In the genomic region with DNA sequence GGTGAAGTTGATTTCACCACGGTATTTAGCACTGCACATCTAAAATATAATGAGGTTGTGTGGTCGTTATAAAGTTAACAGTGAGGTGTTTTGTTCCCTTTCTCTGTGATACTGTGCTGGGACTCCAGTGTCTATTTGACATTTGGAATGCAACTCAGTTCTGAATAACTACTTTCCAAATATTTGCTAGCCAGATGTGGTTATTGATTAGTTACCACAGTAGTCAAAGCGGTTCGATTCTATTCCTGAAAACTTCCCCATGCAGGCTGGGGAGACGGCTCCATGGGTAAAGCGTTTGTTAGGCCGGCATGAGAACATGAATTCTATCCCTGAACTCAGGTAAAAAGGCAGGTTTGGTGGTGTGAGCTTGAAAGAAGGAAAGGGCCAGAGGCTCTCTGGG, we compare ENCODE assay signal across 21 mouse cellular contexts. TPM values are rescaled to one million over a fixed set of nuclear protein-coding genes. Genes with fewer than 3 reads are reported as not detected.
A peak's percentile ranks its signal among the peaks of the same experiment; 100 is the strongest.
DNase-seq lines count a peak whose midpoint lies in the region; ATAC-seq and TF ChIP-seq lines count a peak whose summit lies in the region.
"Had no signal": no experiment of that assay in that cellular context is flagged by ENCODE, and none has a peak within 500 bp of the region (broad histone marks: within the 10 kb centered on the region; RNA-seq: fewer than 3 reads in every experiment).

No protein-coding gene starts in this region.

- no peaks in the 10 kb centered on the region for H3K79me2 ChIP-seq in liver, adult 2 months (ENCODE audit: control insufficient read depth, insufficient read depth, low read length)

- no peak overlapping the region for H3K4me2 ChIP-seq in liver, embryonic 16.5 days (ENCODE audit: low read depth, low read length)
- H3K4me2 ChIP-seq in liver, embryonic 12.5 days = no peak overlapping the region
- H3K4me2 ChIP-seq in liver, postnatal 0 days (ENCODE audit: low read depth, low read length) = peak overlapping the region; percentile 30; the same call in 1 of the 2 replicates
- H3K4me2 ChIP-seq: embryonic facial prominence, embryonic 12.5 days; forebrain, embryonic 13.5 days; forebrain, embryonic 15.5 days had no signal

- no peaks in the 10 kb centered on the region for H3K27me3 ChIP-seq in liver, adult 2 months (ENCODE audit: control insufficient read depth, insufficient read depth, low read length)
- no peaks in the 10 kb centered on the region for H3K27me3 ChIP-seq in liver, embryonic 16.5 days (ENCODE audit: control insufficient read depth, insufficient read depth, low read depth, low read length)
- H3K27me3 ChIP-seq in liver, embryonic 12.5 days (replicated peaks) = no peaks in the 10 kb centered on the region
- H3K27me3 ChIP-seq in liver, postnatal 0 days (ENCODE audit: insufficient read depth, low read length) = no peaks in the 10 kb centered on the region
- H3K27me3 ChIP-seq: CH12.LX; embryonic facial prominence, embryonic 12.5 days; forebrain, embryonic 13.5 days; forebrain, embryonic 15.5 days; Patski had no signal

- TF ChIP-seq POLR2A in liver, adult 2 months (IDR thresholded peaks at IDR 0.05; ENCODE audit: extremely low read depth, insufficient read depth, low read length) = no peak

- whole genome bisulfite sequencing in liver, adult 2 months = 19% methylated on average over 7 of the region's 7 CpGs
- 62% methylated on average over 7 of the region's 7 CpGs for WGBS in liver, embryonic 16.5 days (ENCODE audit: insufficient replicate concordance)
- WGBS in liver, embryonic 12.5 days (ENCODE audit: insufficient replicate concordance) = 77% methylated on average over 7 of the region's 7 CpGs
- WGBS in liver, postnatal 0 days (ENCODE audit: insufficient replicate concordance) = 61% methylated on average over 7 of the region's 7 CpGs

- H3K27ac ChIP-seq in liver, adult 2 months (replicated peaks; ENCODE audit: insufficient read depth, low read depth, low read length) = no peak overlapping the region
- no peak overlapping the region for H3K27ac ChIP-seq in liver, embryonic 16.5 days (ENCODE audit: low read length)
- no peak overlapping the region for H3K27ac ChIP-seq in liver, embryonic 12.5 days
- no peak overlapping the region for H3K27ac ChIP-seq in liver, postnatal 0 days (ENCODE audit: low read depth)
- H3K27ac ChIP-seq: embryonic facial prominence, embryonic 10.5 days; embryonic facial prominence, embryonic 12.5 days; forebrain, embryonic 13.5 days; forebrain, embryonic 15.5 days had no signal

- no peaks in the 10 kb centered on the region for H3K36me3 ChIP-seq in liver, adult 2 months (ENCODE audit: control insufficient read depth, insufficient read depth, low read length)
- H3K36me3 ChIP-seq in liver, embryonic 16.5 days (ENCODE audit: control insufficient read depth, insufficient read depth) = no peaks in the 10 kb centered on the region
- H3K36me3 ChIP-seq in liver, embryonic 12.5 days = no peaks in the 10 kb centered on the region
- no peaks in the 10 kb centered on the region for H3K36me3 ChIP-seq in liver, postnatal 0 days (replicated peaks; ENCODE audit: insufficient read depth, low read length)
- H3K36me3 ChIP-seq: embryonic facial prominence, embryonic 10.5 days; embryonic facial prominence, embryonic 12.5 days; forebrain, embryonic 15.5 days; G1E had no signal

- H3K9me3 ChIP-seq in liver, embryonic 16.5 days (replicated peaks; ENCODE audit: control insufficient read depth, low read length) = no peaks in the 10 kb centered on the region
- no peaks in the 10 kb centered on the region for H3K9me3 ChIP-seq in liver, embryonic 12.5 days (replicated peaks)
- no peaks in the 10 kb centered on the region for H3K9me3 ChIP-seq in liver, postnatal 0 days (ENCODE audit: low read length)
- H3K9me3 ChIP-seq: embryonic facial prominence, embryonic 10.5 days; embryonic facial prominence, embryonic 12.5 days; forebrain, embryonic 13.5 days; forebrain, embryonic 15.5 days; G1E had no signal

- peak; percentile 33; the same call in 1 of the 2 replicates for ATAC-seq in liver, embryonic 16.5 days (ENCODE audit: low read depth)
- no peak for ATAC-seq in liver, embryonic 12.5 days
- ATAC-seq in liver, postnatal 0 days = peak; percentile 62
- ATAC-seq: activated CD4-positive, CD25-positive, alpha-beta regulatory T cell, adult 4 months; CD4-positive, CD25-positive, alpha-beta regulatory T cell, adult 4 months; forebrain, embryonic 13.5 days; forebrain, embryonic 15.5 days; Patski had no signal

- peak; percentile 84 for DNase-seq in liver, adult 2 months (ENCODE audit: extremely low read depth, low read depth, low spot score)
- DNase-seq in liver = no peak
- DNase-seq in liver, postnatal 0 days = no peak
- DNase-seq: adrenal gland, adult 8-10 months; B cell, adult 2 months; cerebellum, adult 11-12 months; cerebellum, adult 2 months; cerebellum, adult 9-10 months; cerebellum, postnatal 10 days; cerebellum, postnatal 25 days had no signal

- H3K4me1 ChIP-seq in liver, adult 2 months (ENCODE audit: control insufficient read depth, insufficient read depth, low read length) = peaks cover 11% of the 10 kb centered on the region
- no peaks in the 10 kb centered on the region for H3K4me1 ChIP-seq in liver, embryonic 16.5 days (ENCODE audit: control insufficient read depth, low read depth, low read length)
- no peaks in the 10 kb centered on the region for H3K4me1 ChIP-seq in liver, embryonic 12.5 days
- H3K4me1 ChIP-seq in liver, postnatal 0 days (ENCODE audit: insufficient read depth) = peaks cover 12% of the 10 kb centered on the region; the same call in 1 of the 2 replicates
- H3K4me1 ChIP-seq: embryonic facial prominence, embryonic 10.5 days; embryonic facial prominence, embryonic 12.5 days; forebrain, embryonic 13.5 days; forebrain, embryonic 15.5 days had no signal

- no peak for TF ChIP-seq CTCF in liver, adult 2 months (IDR thresholded peaks at IDR 0.05; ENCODE audit: low read depth, low read length)
- no peak for TF ChIP-seq CTCF in liver, postnatal 0 days (IDR thresholded peaks at IDR 0.05; ENCODE audit: low read depth)

- no peak overlapping the region for H3K4me3 ChIP-seq in liver, adult 2 months (ENCODE audit: insufficient read depth, low read depth, low read length)
- H3K4me3 ChIP-seq in liver, embryonic 16.5 days (ENCODE audit: low read depth, low read length) = no peak overlapping the region
- no peak overlapping the region for H3K4me3 ChIP-seq in liver, embryonic 12.5 days
- H3K4me3 ChIP-seq in liver, postnatal 0 days (ENCODE audit: low read depth, low read length) = no peak overlapping the region
- H3K4me3 ChIP-seq: embryonic facial prominence, embryonic 10.5 days; embryonic facial prominence, embryonic 12.5 days; forebrain, embryonic 13.5 days; forebrain, embryonic 15.5 days had no signal

- no peak for TF ChIP-seq EP300 in liver, postnatal 0 days (IDR thresholded peaks at IDR 0.05; ENCODE audit: low read depth)

- H3K9ac ChIP-seq in liver, adult 2 months (ENCODE audit: low read depth, low read length) = no peak overlapping the region
- no peak overlapping the region for H3K9ac ChIP-seq in liver, embryonic 16.5 days (ENCODE audit: low read depth, low read length)
- no peak overlapping the region for H3K9ac ChIP-seq in liver, embryonic 12.5 days
- H3K9ac ChIP-seq in liver, postnatal 0 days (replicated peaks) = no peak overlapping the region
- H3K9ac ChIP-seq: embryonic facial prominence, embryonic 12.5 days; forebrain, embryonic 13.5 days; forebrain, embryonic 15.5 days had no signal

RNA-seq across cellular contexts. Expression of a gene that starts 10.1 kb away (rescaled TPM):
- 12.0 and 15.3 TPM in 2 replicates for total RNA-seq in liver, adult 2 months (2014; rRNA removed)
- polyA plus RNA-seq in liver, adult 2 months (2012; rRNA removed) = 4.7 and 5.7 TPM in 2 replicates
- 20.3 and 21.5 TPM in 2 replicates for polyA plus RNA-seq in liver, embryonic 16.5 days (2015; fragmentation: Nextera tagmentation; extraction: Ambion mirVana)
- 25.0 and 26.0 TPM in 2 replicates for polyA plus RNA-seq in liver, embryonic 12.5 days (2016; fragmentation: Nextera tagmentation; extraction: Ambion mirVana)
- polyA plus RNA-seq in liver, postnatal 0 days (2015; fragmentation: Nextera tagmentation; extraction: Ambion mirVana) = 20.9 and 22.9 TPM in 2 replicates

RNA-seq across cellular contexts. Expression of a gene that starts 25.3 kb away (rescaled TPM):
- total RNA-seq in liver, adult 2 months (2014; rRNA removed) = 6.7 and 8.2 TPM in 2 replicates
- polyA plus RNA-seq in liver, adult 2 months (2012; rRNA removed) = 3.6 and 3.7 TPM in 2 replicates
- 10.4 and 11.1 TPM in 2 replicates for polyA plus RNA-seq in liver, embryonic 16.5 days (2015; fragmentation: Nextera tagmentation; extraction: Ambion mirVana)
- polyA plus RNA-seq in liver, embryonic 12.5 days (2016; fragmentation: Nextera tagmentation; extraction: Ambion mirVana) = 25.6 and 27.4 TPM in 2 replicates
- polyA plus RNA-seq in liver, postnatal 0 days (2015; fragmentation: Nextera tagmentation; extraction: Ambion mirVana) = 10.1 and 11.8 TPM in 2 replicates
